Mouse (Mus musculus) cortical plate, adult 2 months (tissue): Measurements from ENCODE around the gene Dapk3.

Experiments used
- CTCF ChIP-seq: fragments of 200-500 bp; IDR thresholded peaks from 2 replicates; pipeline ENCODE4 v1.5.1; 2011; ENCODE audit warnings: mild to moderate bottlenecking, control low read depth, low read length; ENCODE audit not compliant: insufficient read depth; ENCODE audit errors: extremely low read depth
- POLR2A ChIP-seq: fragments of 200-500 bp; IDR thresholded peaks from 2 replicates; pipeline ENCODE4 v1.6.1; 2011; ENCODE audit warnings: mild to moderate bottlenecking, low read length, control low read depth; ENCODE audit not compliant: insufficient read depth; ENCODE audit errors: extremely low read depth

DNA sequence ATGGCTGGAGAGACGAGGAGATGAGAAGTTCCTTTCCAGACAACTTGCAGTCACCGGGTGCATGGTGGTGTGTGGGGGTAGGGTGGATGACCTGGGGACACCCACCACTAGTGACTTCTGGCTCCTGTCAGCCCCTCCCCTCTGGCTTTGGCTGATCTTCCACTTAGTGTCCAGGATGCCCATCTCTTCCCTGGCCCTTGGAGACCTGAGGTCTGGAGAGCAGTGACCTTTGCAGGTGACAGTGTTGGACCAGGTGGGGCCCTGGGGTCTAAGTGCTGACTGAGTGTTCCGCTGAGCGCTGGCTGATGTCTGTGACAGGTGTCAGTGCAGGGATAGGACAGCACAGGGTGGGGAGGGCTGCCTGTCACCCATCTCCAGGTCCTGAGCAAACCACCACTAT is 12.5 kb downstream of the Dapk3 start:
- TF ChIP-seq POLR2A = no peak
- TF ChIP-seq CTCF = no peak
